Mouse (Mus musculus) megakaryocyte, embryonic 14.5 days (primary cell): Measurements from ENCODE around the gene Lrpprc.

ENCODE experiments used
- FLI1 ChIP-seq: IDR thresholded peaks from 2 replicates; pipeline ENCODE4 v1.6.1; 2012; ENCODE audit warnings: low read length, inconsistent platforms, mixed read lengths
- GATA1 ChIP-seq: IDR thresholded peaks from 3 replicates; pipeline ENCODE4 v1.6.1; 2012; ENCODE audit warnings: mixed read lengths, low read length, inconsistent platforms, borderline replicate concordance

DNA sequence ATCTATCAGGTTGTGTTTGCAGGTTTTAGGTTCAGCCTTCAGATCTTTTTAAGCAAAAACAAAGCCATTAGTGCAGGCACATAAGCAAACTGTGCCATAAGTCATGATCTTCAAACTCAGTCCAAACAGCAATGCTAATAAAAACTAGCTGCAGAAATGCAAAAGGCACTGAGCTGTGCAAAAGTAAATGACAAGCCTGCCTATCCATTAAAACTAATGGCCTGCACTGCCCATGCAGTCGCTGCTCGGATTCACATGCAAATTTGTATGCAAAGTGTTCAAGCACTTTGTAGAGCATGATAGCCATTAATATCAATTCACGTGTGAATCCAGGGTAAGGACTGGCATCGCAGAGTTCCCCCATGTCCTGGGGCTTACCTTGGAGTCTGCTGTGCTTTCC, 40.5 kb downstream of the Lrpprc start:
- TF ChIP-seq GATA1 (no peak), FLI1 (no peak)
